Mouse (Mus musculus) layer of hippocampus, postnatal 10 days (tissue): ENCODE measurements at regions not wholly inside any gene's neighbourhood (a gene's known extent, or its start where the extent isn't known, plus 50 kb on each side); places are given as distances from the start of the nearest gene placed in this dataset.

Source experiments
- DNase-seq, 2 experiments: peaks; one replicate each; pipeline ENCODE4 v3.0.0; 2021; ENCODE audit warnings: low spot score in 2 of 2

DNA sequence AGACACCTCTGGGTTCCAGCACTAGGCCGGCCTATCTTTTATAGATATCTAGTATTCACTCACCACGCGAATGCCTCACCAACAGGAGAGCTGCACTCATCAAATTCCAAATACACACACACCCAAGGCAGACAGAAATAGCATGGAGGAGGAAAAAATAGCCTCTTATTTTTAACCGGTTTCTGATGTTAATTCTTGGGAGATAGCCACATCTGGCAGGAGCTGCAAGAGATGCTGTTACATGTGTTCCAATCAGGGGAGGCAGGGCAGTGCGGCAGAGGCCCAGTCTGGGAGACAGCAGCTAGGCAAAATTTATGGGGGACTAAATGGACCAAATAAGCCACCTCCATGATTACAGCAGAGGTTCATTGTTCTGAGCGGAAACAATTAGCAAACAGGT lies 419.0 kb upstream of the Kazn start:
- DNase-seq: no peak

DNA sequence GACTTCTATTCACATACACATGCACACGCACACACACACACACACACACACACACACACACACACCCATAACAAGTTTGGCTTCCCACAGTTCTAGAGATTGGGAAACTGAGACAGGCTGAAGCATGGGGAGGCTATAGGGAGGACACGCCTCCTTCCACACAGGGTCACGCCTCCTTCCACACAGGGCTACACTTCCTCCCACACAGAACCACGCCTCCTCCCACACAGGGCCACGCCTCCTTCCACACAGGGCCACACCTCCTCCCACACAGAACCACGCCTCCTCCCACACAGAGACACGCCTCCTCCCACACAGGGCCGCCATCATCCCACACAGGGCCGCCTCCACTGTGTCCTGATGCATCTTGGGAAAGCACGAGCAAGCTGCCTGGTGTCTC lies 401.9 kb upstream of the Kazn start:
- DNase-seq: no peak

DNA sequence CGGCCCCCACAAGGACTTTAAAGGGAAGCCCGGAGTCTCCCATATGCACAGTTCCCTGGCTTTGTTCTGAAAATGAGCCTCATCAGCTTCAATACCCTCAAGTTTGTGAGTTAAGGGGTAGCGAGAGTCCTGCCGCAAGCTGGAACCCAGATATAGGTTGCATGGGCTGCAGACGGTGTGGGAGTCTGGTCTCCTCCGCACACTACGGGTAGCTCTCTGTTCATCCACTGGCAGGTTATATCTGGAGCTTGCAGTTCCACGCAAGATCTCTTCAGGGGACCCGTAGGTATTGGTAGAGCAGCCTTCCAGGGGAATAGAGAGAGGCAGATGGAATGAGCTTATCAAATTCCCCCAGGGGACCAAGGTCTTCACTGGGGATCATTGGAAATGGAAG lies 400.1 kb upstream of the Kazn start:
- no peak for DNase-seq

DNA sequence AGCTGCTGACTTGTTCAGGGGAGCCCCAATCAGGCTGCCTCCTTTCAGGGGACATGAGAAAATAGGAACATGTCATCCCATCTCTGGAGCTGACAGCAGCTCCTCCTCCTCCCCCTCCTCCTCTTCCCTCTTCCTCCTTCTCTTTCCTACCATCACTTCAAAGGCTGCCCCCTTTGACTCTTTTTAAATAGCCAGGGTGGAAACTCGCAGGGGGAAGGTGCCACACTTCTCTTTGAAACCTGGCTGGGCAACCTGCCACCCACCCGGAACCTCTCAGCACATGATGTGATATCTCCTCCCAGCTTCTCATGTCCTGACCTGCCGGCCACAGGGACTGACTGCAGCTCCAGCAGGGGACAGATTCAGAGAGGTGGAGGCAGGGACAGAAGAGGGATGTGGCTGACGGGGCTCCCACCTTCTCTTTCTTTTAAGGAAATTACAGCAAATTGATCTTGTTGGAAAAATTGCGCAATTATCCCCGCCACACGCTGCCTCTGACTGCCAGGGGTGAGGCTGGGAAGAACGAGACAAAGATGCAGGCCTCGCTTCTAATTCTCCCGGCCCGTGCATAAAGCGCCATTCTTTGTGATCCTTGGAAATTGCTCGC lies 399.6 kb upstream of the Kazn start:
- DNase-seq: no peak

GRCm38 (mm10) chr4:142638057-142638456 lies 398.9 kb upstream of the Kazn start:
- DNase-seq: no peak

- DNase-seq: no peak
Measured at GRCm38 (mm10) chr4:142634398-142634797, 395.2 kb upstream of the Kazn start.

DNA sequence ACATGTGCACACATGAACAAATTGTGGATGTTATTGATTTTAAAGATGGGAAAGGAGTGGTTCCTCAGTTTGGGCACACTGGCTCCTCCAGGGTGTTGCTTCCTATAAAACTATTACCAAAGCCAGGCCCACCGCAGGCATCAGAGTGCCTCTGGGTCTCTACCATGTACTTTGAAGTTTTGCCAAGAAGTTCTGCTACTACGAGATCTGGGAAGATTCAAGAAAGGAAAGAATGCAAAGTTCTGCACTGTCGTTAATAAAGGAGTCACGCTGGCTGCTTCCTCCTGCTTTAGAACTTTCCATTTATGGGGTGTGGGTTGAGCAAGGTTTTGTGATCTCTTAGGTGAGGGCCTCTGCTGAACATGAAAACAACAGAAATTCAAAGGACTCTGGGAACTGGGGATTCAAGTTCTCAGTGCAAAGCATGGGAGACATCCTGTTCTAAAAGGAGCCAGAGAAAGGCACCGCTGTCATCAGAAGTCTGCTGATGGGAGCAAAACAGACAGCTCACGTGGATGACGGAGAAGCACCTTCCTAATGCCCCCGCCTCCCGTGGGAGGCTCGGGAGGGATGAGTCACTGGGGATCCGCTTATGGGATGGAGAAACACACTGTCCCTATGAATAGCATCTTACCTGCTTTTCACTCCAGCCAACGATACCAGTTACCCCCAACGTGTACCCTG lies 394.6 kb upstream of the Kazn start:
- DNase-seq: no peak

DNA sequence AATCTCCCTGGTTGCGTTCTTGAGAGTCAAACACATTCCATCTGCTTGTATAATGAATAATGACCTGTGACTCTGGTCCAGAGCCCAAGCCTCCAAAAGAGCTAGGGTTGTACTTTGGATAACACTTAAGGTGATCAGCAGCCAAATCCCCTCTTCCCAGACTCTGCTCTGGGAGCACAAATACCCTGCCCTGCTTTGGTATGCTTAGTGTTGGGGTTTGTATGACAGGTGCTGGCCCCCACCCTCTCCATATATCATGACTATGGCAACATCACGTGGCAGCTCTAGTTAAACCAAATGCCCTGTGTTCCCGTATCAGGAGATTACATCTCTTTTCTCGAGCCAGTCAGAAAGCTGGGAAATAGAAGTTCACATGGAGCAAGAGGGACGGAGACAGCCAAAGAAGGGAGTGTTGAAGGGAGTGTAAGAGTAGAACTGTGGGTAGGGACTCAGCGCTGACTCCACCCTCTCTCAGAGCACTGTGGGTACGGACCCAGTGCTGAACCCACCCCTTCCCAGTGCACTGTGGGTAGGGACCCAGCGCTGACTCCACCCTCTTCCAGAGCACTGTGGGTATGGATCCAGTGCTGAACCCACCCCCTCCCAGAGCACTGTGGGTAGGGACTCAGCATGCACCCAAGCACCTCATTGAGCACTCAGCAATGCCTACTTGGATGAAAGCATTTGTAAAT lies 387.4 kb upstream of the Kazn start:
- no peak for DNase-seq

GRCm38 (mm10) chr4:142625456-142625855 lies 386.3 kb upstream of the Kazn start:
- DNase-seq: no peak

GRCm38 (mm10) chr4:142622151-142622861 lies 383.1 kb upstream of the Kazn start:
- no peak for DNase-seq

DNA sequence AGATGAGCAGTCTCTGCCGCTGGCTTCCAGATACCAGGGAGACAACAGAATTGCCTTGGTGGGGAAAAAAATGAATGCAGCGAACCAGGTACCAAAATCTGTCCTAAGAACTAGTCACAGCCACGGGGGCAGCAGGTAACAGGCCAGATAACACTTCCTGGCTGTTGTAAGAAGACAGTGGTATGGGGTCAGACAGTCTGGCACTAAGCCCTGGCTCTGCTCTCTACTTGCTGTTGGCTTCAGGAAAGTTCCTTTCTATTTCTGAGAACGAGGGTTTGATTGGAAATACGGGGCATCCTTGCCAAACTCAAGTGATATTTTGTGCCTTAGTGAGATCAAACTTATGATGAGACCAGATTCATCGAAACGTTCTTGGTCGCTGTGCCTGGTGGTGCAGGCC lies 380.2 kb upstream of the Kazn start:
- DNase-seq: no peak

DNA sequence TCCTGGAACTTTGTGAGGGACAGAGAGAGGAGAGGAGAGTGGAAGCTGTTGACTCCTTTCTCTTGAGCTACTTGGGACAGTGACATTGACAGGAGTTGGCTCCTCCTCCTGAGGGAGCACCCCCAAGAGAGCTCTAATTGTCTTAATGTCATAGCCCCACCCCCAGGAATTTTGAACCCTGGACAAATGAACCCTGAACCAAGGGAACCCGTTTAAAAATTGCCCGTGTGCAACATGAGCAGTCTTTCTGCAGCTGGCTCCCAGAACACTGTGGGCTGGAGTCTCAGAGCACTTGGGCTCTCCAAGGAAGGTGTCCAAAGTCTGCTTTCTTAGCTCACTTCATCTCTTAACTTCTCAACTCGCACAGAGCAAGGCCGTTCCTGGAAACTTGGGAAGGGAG lies 379.6 kb upstream of the Kazn start:
- DNase-seq: no peak

DNA sequence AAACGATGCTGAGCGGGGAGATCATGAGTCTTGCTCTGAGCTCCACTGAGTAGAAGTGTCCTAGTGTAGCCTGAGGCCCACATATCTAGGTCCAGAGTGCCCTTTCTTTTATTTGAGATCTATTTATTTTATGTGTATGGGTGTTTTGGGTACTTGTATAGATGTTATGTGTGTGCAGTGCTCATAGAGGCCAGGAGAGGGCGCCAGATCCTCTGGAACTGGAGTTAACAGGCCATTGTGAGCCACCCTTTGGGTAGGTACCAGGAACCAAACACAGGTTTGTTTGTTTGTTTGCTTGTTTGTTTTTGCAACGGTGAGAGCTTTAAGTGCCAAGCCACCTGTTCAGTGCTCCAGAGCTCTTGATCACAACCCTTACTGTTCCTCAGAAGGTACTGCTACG lies 378.5 kb upstream of the Kazn start:
- peak; percentile 41 to 55 for DNase-seq

DNA sequence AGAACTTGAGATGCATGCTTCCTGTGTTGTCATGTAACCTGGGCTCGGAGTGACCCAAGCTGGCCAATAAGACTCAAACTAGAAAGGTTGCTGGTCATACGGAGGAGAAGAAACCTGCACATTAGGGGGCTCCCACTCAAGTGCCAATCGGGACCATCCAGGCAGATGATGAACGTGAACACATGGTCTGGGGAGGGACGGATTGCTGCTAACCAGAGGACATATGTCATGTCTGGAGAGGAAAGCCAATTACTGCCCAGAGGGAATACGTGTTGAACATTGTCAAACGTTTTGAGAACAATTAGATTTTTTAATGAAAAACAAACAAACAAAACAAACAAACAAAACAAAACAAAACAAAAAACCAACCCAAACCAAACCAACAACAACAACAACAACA lies 377.7 kb upstream of the Kazn start:
- DNase-seq: no peak

- DNase-seq: no peak
Measured at GRCm38 (mm10) chr4:142605098-142605497, 365.9 kb upstream of the Kazn start.

GRCm38 (mm10) chr4:142597214-142597613 lies 358.0 kb upstream of the Kazn start:
- DNase-seq: no peak

DNA sequence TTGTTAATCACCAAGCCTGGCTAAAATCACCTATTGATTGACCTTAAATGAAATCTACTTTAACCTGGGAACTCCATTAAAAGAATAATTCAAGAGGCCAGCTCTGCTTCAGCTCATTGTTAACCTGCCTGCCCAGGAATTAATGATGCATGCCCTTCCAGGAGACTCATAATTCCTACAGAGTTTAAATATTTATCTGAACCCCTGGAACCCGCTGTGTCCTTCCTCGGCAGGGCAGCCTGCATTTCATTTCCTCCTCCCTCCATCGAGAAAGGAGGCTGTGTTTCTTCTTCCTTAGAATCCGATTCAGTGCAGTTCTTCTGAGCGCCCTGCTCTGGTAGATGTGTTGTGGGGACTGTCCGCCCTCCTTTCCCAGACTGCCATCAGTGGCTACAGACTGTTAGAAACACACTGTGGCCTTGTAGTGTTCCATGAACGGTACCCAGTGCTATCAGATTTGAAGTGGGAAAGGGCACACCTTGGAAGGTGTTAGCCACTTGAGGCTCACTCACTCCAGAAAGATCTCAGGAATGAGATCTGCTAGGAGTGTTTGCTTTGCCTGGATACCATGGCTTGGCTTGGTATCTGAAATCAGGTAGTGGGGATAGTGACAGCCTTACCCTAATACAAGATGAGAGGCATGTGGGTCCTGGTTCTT lies 350.0 kb upstream of the Kazn start:
- DNase-seq: no peak

GRCm38 (mm10) chr4:142588418-142589083 lies 349.4 kb upstream of the Kazn start:
- peak; percentile 23 to 41 for DNase-seq

DNA sequence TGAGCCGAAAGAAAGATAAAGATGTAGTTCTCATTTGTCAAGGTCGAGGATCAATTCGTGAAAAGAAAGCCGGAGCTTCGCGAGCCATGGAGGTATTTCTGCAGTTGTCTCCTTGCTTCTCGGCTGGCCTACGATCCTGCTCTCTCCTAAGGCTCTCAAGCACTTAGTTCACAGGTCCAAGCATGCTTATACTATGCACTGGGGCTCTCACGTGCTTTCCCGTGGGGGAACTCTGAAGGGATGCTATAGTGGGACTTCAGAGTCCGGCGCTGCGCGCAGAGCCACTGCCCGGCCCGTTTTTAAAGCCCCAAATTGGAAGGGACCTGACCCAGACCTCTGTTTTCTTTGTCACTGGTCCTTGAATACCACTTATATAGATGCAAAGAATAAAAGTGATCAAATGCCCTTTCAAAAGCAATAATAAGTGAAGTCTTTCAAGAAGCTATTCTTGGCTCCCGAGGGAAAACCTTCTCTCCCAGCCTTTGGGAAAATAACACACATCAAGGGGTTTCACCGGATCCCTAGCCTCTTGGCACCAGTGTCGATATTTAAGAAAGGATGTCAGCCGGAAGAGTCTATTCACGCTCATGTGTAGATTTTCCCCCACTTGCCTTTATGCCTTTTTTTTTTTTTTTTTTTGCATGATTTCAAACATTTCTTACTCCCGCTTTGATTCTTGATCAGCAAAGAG lies 348.3 kb upstream of the Kazn start:
- DNase-seq: no peak

DNA sequence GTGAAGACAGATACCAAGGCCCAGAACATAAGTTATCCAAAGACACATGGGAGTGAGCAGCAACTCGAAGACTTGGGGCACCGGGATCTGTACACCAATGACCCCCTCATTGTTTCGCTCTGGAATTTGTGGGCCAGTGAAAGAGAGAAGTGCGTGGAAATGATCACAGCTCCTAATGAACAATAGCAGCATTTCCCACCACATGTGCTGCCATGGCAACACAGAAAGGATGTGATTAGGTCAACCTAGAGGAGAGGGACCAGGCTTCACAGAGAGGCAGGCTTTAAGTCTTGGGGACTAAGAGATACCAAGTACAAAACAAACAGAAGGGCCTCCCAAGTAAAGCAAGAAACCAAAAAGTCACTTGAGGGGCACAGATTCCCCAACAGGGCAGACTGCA lies 339.3 kb upstream of the Kazn start:
- DNase-seq: no peak
